Mouse (Mus musculus) left cerebral cortex, postnatal 25 days (tissue): ENCODE data around the gene Gm17018. TPM values are rescaled to one million over a fixed set of nuclear protein-coding genes. Genes with fewer than 3 reads are reported as not detected.

Experiments
- DNase-seq, 2 experiments: peaks; one replicate each; pipeline ENCODE4 v3.0.0; 2022; ENCODE audit warnings: low spot score in 2 of 2, mixed read lengths in 1 of 2
- intact Hi-C: fragments of 180-260 bp; cut with DNase I; formaldehyde crosslinking; loops from one replicate; pipeline ENCODE4 v1.15.1; 2025
- total RNA-seq, 2 experiments: library from RNA; stranded (reverse); gene quantifications; 2 replicates each; pipeline ENCODE4 v1.2.3; 2021

Gene Gm17018
- total RNA-seq, 2 experiments from 2014 or later, result 70.4 to 71.2 TPM

GRCm38 (mm10) chr19:45583136-45583535 lies 22.7 kb downstream of the Gm17018 start:
- intact Hi-C loops, result no loop called here
- no peak for DNase-seq

GRCm38 (mm10) chr19:45584856-45585620 lies 24.6 kb downstream of the Gm17018 start:
- no peak for DNase-seq
- intact Hi-C loops, result no loop called here

- intact Hi-C loops, result no loop called here
Measured at GRCm38 (mm10) chr19:45586850-45587249, 26.4 kb downstream of the Gm17018 start.

GRCm38 (mm10) chr19:45587509-45588292 lies 27.3 kb downstream of the Gm17018 start:
- DNase-seq, result no peak
- intact Hi-C loops, result no loop called here

More at GRCm38 (mm10) chr19:45586850-45587249, 26.4 kb downstream of the Gm17018 start:
- DNase-seq, result no peak

GRCm38 (mm10) chr19:45589761-45590160 lies 29.3 kb downstream of the Gm17018 start:
- DNase-seq, result no peak
- intact Hi-C loops, result no loop called here

- DNase-seq, result peak in 1 of 2 experiments; percentile 30
- intact Hi-C loops, result no loop called here
Measured at GRCm38 (mm10) chr19:45591704-45592103, 31.3 kb downstream of the Gm17018 start.

GRCm38 (mm10) chr19:45592916-45593315 lies 32.5 kb downstream of the Gm17018 start:
- intact Hi-C loops, result no loop called here
- DNase-seq, result no peak

- DNase-seq, result no peak
- intact Hi-C loops, result no loop called here
Measured at GRCm38 (mm10) chr19:45594079-45594478, 33.7 kb downstream of the Gm17018 start.

GRCm38 (mm10) chr19:45595481-45595880 lies 35.1 kb downstream of the Gm17018 start:
- DNase-seq, result no peak
- intact Hi-C loops, result no loop called here

GRCm38 (mm10) chr19:45596019-45596418 lies 35.6 kb downstream of the Gm17018 start:
- DNase-seq, result peak in 1 of 2 experiments; percentile 39
- intact Hi-C loops, result no loop called here

GRCm38 (mm10) chr19:45596434-45596833 lies 36.0 kb downstream of the Gm17018 start:
- no peak for DNase-seq

GRCm38 (mm10) chr19:45597106-45597505 lies 36.7 kb downstream of the Gm17018 start:
- intact Hi-C loops, result no loop called here
- no peak for DNase-seq

More at GRCm38 (mm10) chr19:45596434-45596833, 36.0 kb downstream of the Gm17018 start:
- intact Hi-C loops, result no loop called here

- intact Hi-C loops, result no loop called here
- no peak for DNase-seq
Measured at GRCm38 (mm10) chr19:45602606-45603005, 42.2 kb downstream of the Gm17018 start.

- intact Hi-C loops, result no loop called here
- no peak for DNase-seq
Measured at GRCm38 (mm10) chr19:45606701-45607100, 46.3 kb downstream of the Gm17018 start.

GRCm38 (mm10) chr19:45607479-45607878 lies 47.1 kb downstream of the Gm17018 start:
- intact Hi-C loops, result no loop called here

GRCm38 (mm10) chr19:45608648-45609339 lies 48.4 kb downstream of the Gm17018 start:
- DNase-seq, result no peak
- intact Hi-C loops, result no loop called here

More at GRCm38 (mm10) chr19:45607479-45607878, 47.1 kb downstream of the Gm17018 start:
- no peak for DNase-seq

GRCm38 (mm10) chr19:45610823-45611222 lies 50.4 kb downstream of the Gm17018 start:
- intact Hi-C loops, result no loop called here

GRCm38 (mm10) chr19:45614375-45614774 lies 54.0 kb downstream of the Gm17018 start:
- intact Hi-C loops, result no loop called here

More at GRCm38 (mm10) chr19:45610823-45611222, 50.4 kb downstream of the Gm17018 start:
- DNase-seq, result no peak

GRCm38 (mm10) chr19:45614928-45615327 lies 54.5 kb downstream of the Gm17018 start:
- intact Hi-C loops, result no loop called here
- DNase-seq, result peak in 1 of 2 experiments; percentile 27

More at GRCm38 (mm10) chr19:45614375-45614774, 54.0 kb downstream of the Gm17018 start:
- no peak for DNase-seq
